Mouse (Mus musculus): ENCODE measurements around the gene Gpr35. TPM values are rescaled to one million over a fixed set of nuclear protein-coding genes. Genes with fewer than 3 reads are reported as not detected.

The Gpr35 gene
- polyA plus RNA-seq, 1 experiment from 2014 or later, result 0.54 TPM

DNA sequence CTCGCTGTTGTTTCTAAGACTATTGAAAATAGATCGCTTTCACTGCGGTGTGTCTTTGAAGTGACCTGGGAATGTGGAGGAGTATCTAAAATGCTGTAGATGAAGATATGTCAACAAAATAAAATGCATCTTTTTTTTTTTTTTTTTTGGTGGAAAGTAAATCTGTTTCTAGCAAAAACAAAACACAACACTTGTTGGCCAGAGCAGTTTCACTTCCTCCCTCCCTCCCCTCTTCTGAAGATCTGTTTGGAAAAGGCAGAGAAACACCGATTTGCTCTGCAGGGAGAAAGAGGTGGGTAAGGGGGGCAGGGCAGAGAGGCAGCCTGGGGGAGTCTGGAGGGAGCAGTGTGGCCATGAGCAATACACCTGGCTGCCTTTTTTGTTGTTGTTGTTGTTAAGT lies 62.7 kb downstream of the Gpr35 start:
- no peaks in the 10 kb centered on the region for H3K27me3 ChIP-seq (ENCODE audit: control insufficient read depth, insufficient read depth, low read length)
- H3K4me2 ChIP-seq (ENCODE audit: low read length), result no peak overlapping the region
- no peaks in the 10 kb centered on the region for H3K9me3 ChIP-seq (ENCODE audit: control insufficient read depth, low read length)
- H3K36me3 ChIP-seq (ENCODE audit: control insufficient read depth, insufficient read depth, low read length), result no peaks in the 10 kb centered on the region
- H3K4me3 ChIP-seq (ENCODE audit: control insufficient read depth in 1 of 2, insufficient read depth in 1 of 2, low read depth in 1 of 2, low read length in 2 of 2), result no peak overlapping the region
- peaks cover 8 to 12% of the 10 kb centered on the region in 2 experiments; a peak in 3 of 4 replicates for H3K4me1 ChIP-seq (ENCODE audit: control insufficient read depth in 2 of 2, insufficient read depth in 2 of 2, low read length in 2 of 2)
- no peak for ATAC-seq (ENCODE audit: insufficient number of reproducible peaks, insufficient read depth, low FRiP score, low read depth)
- H3K9ac ChIP-seq (ENCODE audit: low read length), result no peak overlapping the region
- no peak overlapping the region for H3K27ac ChIP-seq (replicated peaks in 1 of 2; ENCODE audit: control insufficient read depth in 1 of 2, insufficient read depth in 1 of 2, low read depth in 2 of 2, low read length in 2 of 2)
- 72% methylated on average over 4 of the region's 4 CpGs for WGBS

- H3K36me3 ChIP-seq (ENCODE audit: control insufficient read depth, insufficient read depth, low read length), result no peaks in the 10 kb centered on the region
- no peak overlapping the region for H3K4me2 ChIP-seq (ENCODE audit: low read length)
- no peak overlapping the region for H3K27ac ChIP-seq (replicated peaks in 1 of 2; ENCODE audit: control insufficient read depth in 1 of 2, insufficient read depth in 1 of 2, low read depth in 2 of 2, low read length in 2 of 2)
- peaks cover under 1 to 3% of the 10 kb centered on the region in 2 experiments; a peak in 3 of 4 replicates for H3K4me1 ChIP-seq (ENCODE audit: control insufficient read depth in 2 of 2, insufficient read depth in 2 of 2, low read length in 2 of 2)
- H3K9me3 ChIP-seq (ENCODE audit: control insufficient read depth, low read length), result no peaks in the 10 kb centered on the region
- peaks cover 2% of the 10 kb centered on the region; the same call in 1 of the 2 replicates for H3K27me3 ChIP-seq (ENCODE audit: control insufficient read depth, insufficient read depth, low read length)
- no peak for ATAC-seq (ENCODE audit: insufficient number of reproducible peaks, insufficient read depth, low FRiP score, low read depth)
- H3K9ac ChIP-seq (ENCODE audit: low read length), result no peak overlapping the region
- H3K4me3 ChIP-seq (ENCODE audit: control insufficient read depth in 1 of 2, insufficient read depth in 1 of 2, low read depth in 1 of 2, low read length in 2 of 2), result no peak overlapping the region
Observed at GRCm38 (mm10) chr1:93014460-93014859, 63.8 kb downstream of the Gpr35 start.

- Histone ChIP-seq H3K9ac (ENCODE audit: low read length) (no peak overlapping the region), H3K36me3 (ENCODE audit: control insufficient read depth, insufficient read depth, low read length) (no peaks in the 10 kb centered on the region), H3K4me3 (ENCODE audit: control insufficient read depth in 1 of 2, insufficient read depth in 1 of 2, low read depth in 1 of 2, low read length in 2 of 2) (no peak overlapping the region), H3K4me1 (ENCODE audit: control insufficient read depth in 2 of 2, insufficient read depth in 2 of 2, low read length in 2 of 2) (no peaks in the 10 kb centered on the region), H3K9me3 (ENCODE audit: control insufficient read depth, low read length) (no peaks in the 10 kb centered on the region), H3K27ac (replicated peaks in 1 of 2; ENCODE audit: control insufficient read depth in 1 of 2, insufficient read depth in 1 of 2, low read depth in 2 of 2, low read length in 2 of 2) (no peak overlapping the region), H3K27me3 (ENCODE audit: control insufficient read depth, insufficient read depth, low read length) (peaks cover 4% of the 10 kb centered on the region; the same call in 1 of the 2 replicates), H3K4me2 (ENCODE audit: low read length) (no peak overlapping the region)
- 51% methylated on average over 2 of the region's 2 CpGs for WGBS
- ATAC-seq (ENCODE audit: insufficient number of reproducible peaks, insufficient read depth, low FRiP score, low read depth), result no peak
Observed at GRCm38 (mm10) chr1:93015136-93015535, 64.5 kb downstream of the Gpr35 start.

GRCm38 (mm10) chr1:93018716-93019115 lies 68.1 kb downstream of the Gpr35 start:
- WGBS, result 79% methylated on average over 10 of the region's 10 CpGs
- Histone ChIP-seq H3K27me3 (ENCODE audit: control insufficient read depth, insufficient read depth, low read length) (peaks cover 4% of the 10 kb centered on the region; the same call in 1 of the 2 replicates), H3K9me3 (ENCODE audit: control insufficient read depth, low read length) (no peaks in the 10 kb centered on the region), H3K4me2 (ENCODE audit: low read length) (no peak overlapping the region), H3K36me3 (ENCODE audit: control insufficient read depth, insufficient read depth, low read length) (no peaks in the 10 kb centered on the region), H3K4me3 (ENCODE audit: control insufficient read depth in 1 of 2, insufficient read depth in 1 of 2, low read depth in 1 of 2, low read length in 2 of 2) (no peak overlapping the region), H3K9ac (ENCODE audit: low read length) (no peak overlapping the region), H3K4me1 (ENCODE audit: control insufficient read depth in 2 of 2, insufficient read depth in 2 of 2, low read length in 2 of 2) (no peaks in the 10 kb centered on the region), H3K27ac (replicated peaks in 1 of 2; ENCODE audit: control insufficient read depth in 1 of 2, insufficient read depth in 1 of 2, low read depth in 2 of 2, low read length in 2 of 2) (no peak overlapping the region)
- no peak for ATAC-seq (ENCODE audit: insufficient number of reproducible peaks, insufficient read depth, low FRiP score, low read depth)

DNA sequence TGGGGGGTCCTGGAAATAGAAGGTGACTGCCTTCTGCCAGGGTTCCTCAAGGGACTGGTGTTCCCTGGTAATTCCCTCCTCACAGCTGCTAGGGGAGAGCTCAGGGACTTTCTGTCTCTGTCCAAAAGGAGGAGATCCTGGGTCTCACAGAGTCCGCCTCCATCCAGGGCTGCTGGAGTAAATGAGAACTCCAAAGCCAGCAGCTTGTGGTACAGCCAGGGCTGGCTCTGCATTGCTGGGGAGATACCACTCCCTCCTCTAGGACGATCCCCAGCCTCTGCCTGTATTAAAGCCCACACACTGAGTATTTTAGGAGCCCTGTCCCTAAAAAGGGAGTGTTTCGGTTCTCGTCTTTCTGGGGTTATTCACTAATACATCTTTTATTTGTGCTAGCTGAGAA lies 69.9 kb downstream of the Gpr35 start:
- WGBS, result 70% methylated on average over 4 of the region's 4 CpGs
- no peak for ATAC-seq (ENCODE audit: insufficient number of reproducible peaks, insufficient read depth, low FRiP score, low read depth)
- H3K27ac ChIP-seq (replicated peaks in 1 of 2; ENCODE audit: control insufficient read depth in 1 of 2, insufficient read depth in 1 of 2, low read depth in 2 of 2, low read length in 2 of 2), result no peak overlapping the region
- no peaks in the 10 kb centered on the region for H3K36me3 ChIP-seq (ENCODE audit: control insufficient read depth, insufficient read depth, low read length)
- no peak overlapping the region for H3K4me3 ChIP-seq (ENCODE audit: control insufficient read depth in 1 of 2, insufficient read depth in 1 of 2, low read depth in 1 of 2, low read length in 2 of 2)
- H3K27me3 ChIP-seq (ENCODE audit: control insufficient read depth, insufficient read depth, low read length), result peaks cover 4% of the 10 kb centered on the region; the same call in 1 of the 2 replicates
- H3K9me3 ChIP-seq (ENCODE audit: control insufficient read depth, low read length), result no peaks in the 10 kb centered on the region
- no peak overlapping the region for H3K9ac ChIP-seq (ENCODE audit: low read length)
- H3K4me1 ChIP-seq (ENCODE audit: control insufficient read depth in 2 of 2, insufficient read depth in 2 of 2, low read length in 2 of 2), result no peaks in the 10 kb centered on the region
- H3K4me2 ChIP-seq (ENCODE audit: low read length), result no peak overlapping the region

DNA sequence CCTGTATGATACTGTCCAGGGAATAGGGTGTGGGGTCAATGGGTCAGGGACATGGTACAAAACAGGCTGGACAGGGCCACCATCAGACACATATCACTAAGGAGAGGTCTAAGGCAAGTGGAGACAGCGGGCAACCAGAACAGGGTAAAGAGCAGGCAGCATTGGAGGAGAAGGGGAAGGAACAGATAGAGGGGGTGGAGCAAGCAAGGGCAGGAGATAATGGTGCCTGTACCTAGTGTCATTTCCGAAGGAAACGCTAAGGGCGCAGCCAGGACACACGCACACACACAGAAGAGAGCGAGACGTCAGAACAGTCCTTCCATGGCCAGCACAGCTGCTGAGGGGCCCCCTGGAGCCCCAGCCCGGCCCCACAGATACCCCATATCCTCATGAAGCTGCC lies 75.9 kb downstream of the Gpr35 start:
- H3K27me3 ChIP-seq (ENCODE audit: control insufficient read depth, insufficient read depth, low read length), result no peaks in the 10 kb centered on the region
- ATAC-seq (ENCODE audit: insufficient number of reproducible peaks, insufficient read depth, low FRiP score, low read depth), result no peak
- H3K27ac ChIP-seq (replicated peaks in 1 of 2; ENCODE audit: control insufficient read depth in 1 of 2, insufficient read depth in 1 of 2, low read depth in 2 of 2, low read length in 2 of 2), result no peak overlapping the region
- H3K4me3 ChIP-seq (ENCODE audit: control insufficient read depth in 1 of 2, insufficient read depth in 1 of 2, low read depth in 1 of 2, low read length in 2 of 2), result no peak overlapping the region
- H3K4me2 ChIP-seq (ENCODE audit: low read length), result no peak overlapping the region
- H3K9ac ChIP-seq (ENCODE audit: low read length), result no peak overlapping the region
- WGBS, result 83% methylated on average over 8 of the region's 8 CpGs
- no peaks in the 10 kb centered on the region for H3K9me3 ChIP-seq (ENCODE audit: control insufficient read depth, low read length)
- H3K36me3 ChIP-seq (ENCODE audit: control insufficient read depth, insufficient read depth, low read length), result no peaks in the 10 kb centered on the region
- no peaks in the 10 kb centered on the region for H3K4me1 ChIP-seq (ENCODE audit: control insufficient read depth in 2 of 2, insufficient read depth in 2 of 2, low read length in 2 of 2)

- Histone ChIP-seq H3K36me3 (ENCODE audit: control insufficient read depth, insufficient read depth, low read length) (no peaks in the 10 kb centered on the region), H3K27me3 (ENCODE audit: control insufficient read depth, insufficient read depth, low read length) (no peaks in the 10 kb centered on the region), H3K9me3 (ENCODE audit: control insufficient read depth, low read length) (no peaks in the 10 kb centered on the region), H3K9ac (ENCODE audit: low read length) (no peak overlapping the region), H3K4me3 (ENCODE audit: control insufficient read depth in 1 of 2, insufficient read depth in 1 of 2, low read depth in 1 of 2, low read length in 2 of 2) (no peak overlapping the region), H3K27ac (replicated peaks in 1 of 2; ENCODE audit: control insufficient read depth in 1 of 2, insufficient read depth in 1 of 2, low read depth in 2 of 2, low read length in 2 of 2) (no peak overlapping the region), H3K4me1 (ENCODE audit: control insufficient read depth in 2 of 2, insufficient read depth in 2 of 2, low read length in 2 of 2) (peaks cover 14 to 21% of the 10 kb centered on the region in 2 experiments), H3K4me2 (ENCODE audit: low read length) (no peak overlapping the region)
- 89% methylated on average over 10 of the region's 10 CpGs for WGBS
- no peak for ATAC-seq (ENCODE audit: insufficient number of reproducible peaks, insufficient read depth, low FRiP score, low read depth)
Observed at GRCm38 (mm10) chr1:93029387-93029786, 78.7 kb downstream of the Gpr35 start.

- WGBS, result 41% methylated on average over 2 of the region's 2 CpGs
- Histone ChIP-seq H3K27ac (replicated peaks in 1 of 2; ENCODE audit: control insufficient read depth in 1 of 2, insufficient read depth in 1 of 2, low read depth in 2 of 2, low read length in 2 of 2) (no peak overlapping the region), H3K4me3 (ENCODE audit: control insufficient read depth in 1 of 2, insufficient read depth in 1 of 2, low read depth in 1 of 2, low read length in 2 of 2) (no peak overlapping the region)
Observed at GRCm38 (mm10) chr1:93030060-93030459, 79.4 kb downstream of the Gpr35 start.

More at GRCm38 (mm10) chr1:93030060-93030459, 79.4 kb downstream of the Gpr35 start:
- Histone ChIP-seq H3K36me3 (ENCODE audit: control insufficient read depth, insufficient read depth, low read length) (no peaks in the 10 kb centered on the region), H3K27me3 (ENCODE audit: control insufficient read depth, insufficient read depth, low read length) (no peaks in the 10 kb centered on the region), H3K9me3 (ENCODE audit: control insufficient read depth, low read length) (no peaks in the 10 kb centered on the region), H3K9ac (ENCODE audit: low read length) (no peak overlapping the region), H3K4me1 (ENCODE audit: control insufficient read depth in 2 of 2, insufficient read depth in 2 of 2, low read length in 2 of 2) (peaks cover 14 to 23% of the 10 kb centered on the region in 2 experiments), H3K4me2 (ENCODE audit: low read length) (no peak overlapping the region)
- no peak for ATAC-seq (ENCODE audit: insufficient number of reproducible peaks, insufficient read depth, low FRiP score, low read depth)
